Mouse (Mus musculus) kidney, embryonic 15.5 days (tissue): ENCODE results near the gene Dll3. TPM values are rescaled to one million over a fixed set of nuclear protein-coding genes. Genes with fewer than 3 reads are reported as not detected.

Experiments
- ATAC-seq: fragments of 200-750 bp; cut with Nextera tagmentation; replicated peaks from 2 replicates; pipeline ENCODE4 v1.8.0; 2017; ENCODE audit warnings: moderate TSS enrichment; ENCODE audit not compliant: low FRiP score
- H3K27ac ChIP-seq: fragments of 300-500 bp; sonication (generic); 2 replicates; pipeline ENCODE4 v1.5.1; 2015; ENCODE audit warnings: mild to moderate bottlenecking, inconsistent platforms
- H3K27me3 ChIP-seq: fragments of 300-500 bp; sonication (generic); 2 replicates; pipeline ENCODE4 v1.6.1; 2015; ENCODE audit warnings: inconsistent platforms
- H3K36me3 ChIP-seq: fragments of 300-500 bp; sonication (generic); 2 replicates; pipeline ENCODE4 v1.6.1; 2015; ENCODE audit warnings: inconsistent platforms
- H3K4me1 ChIP-seq: fragments of 300-500 bp; sonication (generic); 2 replicates; pipeline ENCODE4 v1.6.1; 2015; ENCODE audit warnings: inconsistent platforms
- H3K4me2 ChIP-seq: fragments of 300-500 bp; sonication (generic); 2 replicates; pipeline ENCODE4 v1.6.1; 2015; ENCODE audit warnings: moderate library complexity, mild to moderate bottlenecking, inconsistent platforms
- H3K4me3 ChIP-seq: fragments of 300-500 bp; sonication (generic); replicated peaks from 2 replicates; pipeline ENCODE4 v1.5.1; 2015; ENCODE audit warnings: mild to moderate bottlenecking, inconsistent platforms
- H3K9ac ChIP-seq: fragments of 300-500 bp; sonication (generic); 2 replicates; pipeline ENCODE4 v1.6.1; 2015; ENCODE audit warnings: mild to moderate bottlenecking, inconsistent platforms
- H3K9me3 ChIP-seq: fragments of 300-500 bp; sonication (generic); replicated peaks from 2 replicates; pipeline ENCODE4 v1.6.1; 2016; ENCODE audit warnings: inconsistent platforms
- WGBS: fragments of 180-500 bp; shearing (Covaris S2); methylation state at CpG from one replicate; pipeline ENCODE4 v1.1.7; 2015; ENCODE audit warnings: mixed read lengths; 5-methylcytosine and 5-hydroxymethylcytosine counted together
- polyA plus RNA-seq: library from polyadenylated mRNA; unstranded; fragments of >200 nt; fragmentation: Nextera tagmentation; extraction: Ambion mirVana; gene quantifications from 2 replicates; pipeline ENCODE4 v1.2.1, GENCODE M21; 2015

Gene Dll3
- polyA plus RNA-seq, 1 experiment from 2014 or later: 0.52 TPM

GRCm38 (mm10) chr7:28328260-28328659, 26.2 kb upstream of the Dll3 start:
- WGBS: 97% methylated on average over 2 of the region's 2 CpGs
- no peaks in the 10 kb centered on the region for H3K9me3 ChIP-seq
- no peak overlapping the region for H3K4me3 ChIP-seq
- no peak for ATAC-seq
- H3K27ac ChIP-seq: no peak overlapping the region
- H3K36me3 ChIP-seq: peaks cover 90% of the 10 kb centered on the region
- H3K9ac ChIP-seq: no peak overlapping the region
- no peaks in the 10 kb centered on the region for H3K4me1 ChIP-seq
- no peak overlapping the region for H3K4me2 ChIP-seq
- no peaks in the 10 kb centered on the region for H3K27me3 ChIP-seq

GRCm38 (mm10) chr7:28326457-28326856, 24.4 kb upstream of the Dll3 start:
- 80% methylated on average over 4 of the region's 4 CpGs for WGBS

GRCm38 (mm10) chr7:28325293-28325692, 23.3 kb upstream of the Dll3 start:
- Histone ChIP-seq H3K27me3 (no peaks in the 10 kb centered on the region), H3K36me3 (peaks cover 99% of the 10 kb centered on the region), H3K4me2 (no peak overlapping the region), H3K4me1 (no peaks in the 10 kb centered on the region), H3K9ac (no peak overlapping the region), H3K27ac (no peak overlapping the region), H3K9me3 (no peaks in the 10 kb centered on the region), H3K4me3 (no peak overlapping the region)
- WGBS: 96% methylated on average over 8 of the region's 8 CpGs
- ATAC-seq: no peak

More at GRCm38 (mm10) chr7:28326457-28326856, 24.4 kb upstream of the Dll3 start:
- Histone ChIP-seq H3K4me3 (no peak overlapping the region), H3K4me2 (no peak overlapping the region), H3K9me3 (no peaks in the 10 kb centered on the region), H3K27ac (no peak overlapping the region), H3K36me3 (peaks cover 99% of the 10 kb centered on the region), H3K9ac (no peak overlapping the region), H3K4me1 (no peaks in the 10 kb centered on the region), H3K27me3 (no peaks in the 10 kb centered on the region)
- no peak for ATAC-seq

- no peak for ATAC-seq
- WGBS: 91% methylated on average over 15 of the region's 15 CpGs
- Histone ChIP-seq H3K4me1 (no peaks in the 10 kb centered on the region), H3K27ac (no peak overlapping the region), H3K36me3 (peaks cover 99% of the 10 kb centered on the region), H3K4me2 (no peak overlapping the region), H3K27me3 (no peaks in the 10 kb centered on the region), H3K9me3 (no peaks in the 10 kb centered on the region), H3K4me3 (no peak overlapping the region), H3K9ac (no peak overlapping the region)
These were observed 20.1 kb upstream of the Dll3 start for GRCm38 (mm10) chr7:28321974-28322720.

GRCm38 (mm10) chr7:28318714-28319113, 16.7 kb upstream of the Dll3 start:
- H3K27ac ChIP-seq: no peak overlapping the region
- no peaks in the 10 kb centered on the region for H3K9me3 ChIP-seq
- WGBS: 95% methylated on average over 17 of the region's 17 CpGs
- H3K4me3 ChIP-seq: no peak overlapping the region
- H3K4me1 ChIP-seq: no peaks in the 10 kb centered on the region
- no peak for ATAC-seq
- H3K9ac ChIP-seq: no peak overlapping the region
- H3K4me2 ChIP-seq: no peak overlapping the region
- H3K36me3 ChIP-seq: peaks cover 96% of the 10 kb centered on the region
- H3K27me3 ChIP-seq: no peaks in the 10 kb centered on the region

GRCm38 (mm10) chr7:28318036-28318435, 16.0 kb upstream of the Dll3 start:
- peaks cover 89% of the 10 kb centered on the region for H3K36me3 ChIP-seq
- H3K9ac ChIP-seq: no peak overlapping the region
- H3K4me1 ChIP-seq: no peaks in the 10 kb centered on the region
- H3K4me3 ChIP-seq: no peak overlapping the region
- no peak overlapping the region for H3K4me2 ChIP-seq
- whole genome bisulfite sequencing: 85% methylated on average over 3 of the region's 3 CpGs
- no peaks in the 10 kb centered on the region for H3K27me3 ChIP-seq
- H3K9me3 ChIP-seq: no peaks in the 10 kb centered on the region
- ATAC-seq: no peak
- no peak overlapping the region for H3K27ac ChIP-seq

- Histone ChIP-seq H3K4me2 (peak within 1 kb of the TSS; percentile 88), H3K9me3 (no peaks in the 10 kb centered on the region), H3K27ac (peak within 1 kb of the TSS; percentile 82), H3K4me1 (peaks cover 25% of the 10 kb centered on the region), H3K36me3 (peaks cover 64% of the 10 kb centered on the region), H3K4me3 (peak within 1 kb of the TSS; percentile 99), H3K27me3 (no peaks in the 10 kb centered on the region), H3K9ac (peak within 1 kb of the TSS; percentile 96)
- peak; percentile 98 for ATAC-seq
- WGBS: under 1% methylated on average over 45 of the region's 45 CpGs
These were observed 10.0 kb upstream of the Dll3 start, which contains the start of gene Timm50 for GRCm38 (mm10) chr7:28311926-28312543. TSS of gene Timm50 (minus strand) at chr7:28312072.

GRCm38 (mm10) chr7:28311151-28311925, 9.3 kb upstream of the Dll3 start:
- ATAC-seq: peak; percentile 68
- Histone ChIP-seq H3K27me3 (no peaks in the 10 kb centered on the region), H3K9ac (peak overlapping the region; percentile 96), H3K9me3 (no peaks in the 10 kb centered on the region), H3K4me1 (peaks cover 25% of the 10 kb centered on the region), H3K4me3 (peak overlapping the region; percentile 99), H3K36me3 (peaks cover 64% of the 10 kb centered on the region), H3K27ac (peak overlapping the region; percentile 82), H3K4me2 (peak overlapping the region; percentile 88)
- WGBS: 4% methylated on average over 35 of the region's 35 CpGs

GRCm38 (mm10) chr7:28309737-28310136, 7.7 kb upstream of the Dll3 start:
- Histone ChIP-seq H3K9me3 (no peaks in the 10 kb centered on the region), H3K9ac (no peak overlapping the region), H3K4me2 (no peak overlapping the region), H3K27ac (no peak overlapping the region), H3K4me1 (peaks cover 25% of the 10 kb centered on the region), H3K4me3 (peak overlapping the region; percentile 99; the same call in 1 of the 2 replicates), H3K36me3 (peaks cover 64% of the 10 kb centered on the region), H3K27me3 (no peaks in the 10 kb centered on the region)
- 30% methylated on average over 9 of the region's 9 CpGs for WGBS
- ATAC-seq: no peak

GRCm38 (mm10) chr7:28306216-28306615, 4.2 kb upstream of the Dll3 start:
- no peak overlapping the region for H3K4me2 ChIP-seq
- no peak overlapping the region for H3K4me3 ChIP-seq
- peaks cover 27% of the 10 kb centered on the region for H3K27me3 ChIP-seq
- peaks cover 59% of the 10 kb centered on the region for H3K36me3 ChIP-seq
- no peak overlapping the region for H3K9ac ChIP-seq
- H3K9me3 ChIP-seq: no peaks in the 10 kb centered on the region
- no peak for ATAC-seq
- H3K27ac ChIP-seq: no peak overlapping the region
- whole genome bisulfite sequencing: 89% methylated on average over 8 of the region's 8 CpGs
- peaks cover 28% of the 10 kb centered on the region for H3K4me1 ChIP-seq

- Histone ChIP-seq H3K27me3 (peaks cover 33% of the 10 kb centered on the region), H3K27ac (no peak overlapping the region), H3K9ac (no peak overlapping the region), H3K4me2 (no peak overlapping the region), H3K4me1 (peaks cover 25% of the 10 kb centered on the region), H3K36me3 (peaks cover 59% of the 10 kb centered on the region), H3K4me3 (no peak overlapping the region), H3K9me3 (no peaks in the 10 kb centered on the region)
- 90% methylated on average over 10 of the region's 10 CpGs for WGBS
- no peak for ATAC-seq
These were observed 3.6 kb upstream of the Dll3 start for GRCm38 (mm10) chr7:28305641-28306040.
